Mouse (Mus musculus) urinary bladder, adult 18-20 months (tissue): ENCODE data around the gene Dnal4.

Experiments used
- DNase-seq, 2 experiments: peaks; one replicate each; pipeline ENCODE4 v3.0.0; 2022; ENCODE audit warnings: low spot score in 2 of 2, mixed read lengths in 2 of 2

The Dnal4 gene

DNA sequence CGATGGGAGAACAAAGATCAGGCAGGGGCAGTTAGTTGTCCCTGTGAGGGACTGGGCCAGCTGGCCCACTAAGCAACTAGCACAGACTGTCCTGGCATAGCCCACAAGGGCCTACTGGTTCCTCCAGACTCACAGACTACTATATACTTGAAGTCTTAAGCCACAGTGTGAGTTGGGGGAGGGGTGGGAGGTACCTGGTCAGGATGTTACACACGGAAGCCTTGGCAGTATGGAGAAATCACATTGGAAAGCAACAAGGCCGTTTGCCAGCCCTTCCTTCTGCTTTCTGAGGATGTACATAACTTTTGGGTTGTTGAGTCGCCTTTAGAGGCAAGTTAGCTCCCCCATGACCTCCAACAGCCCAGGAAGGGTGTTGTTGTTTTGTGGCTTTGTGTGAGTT lies 44.0 kb downstream of the Dnal4 start:
- DNase-seq, result no peak

DNA sequence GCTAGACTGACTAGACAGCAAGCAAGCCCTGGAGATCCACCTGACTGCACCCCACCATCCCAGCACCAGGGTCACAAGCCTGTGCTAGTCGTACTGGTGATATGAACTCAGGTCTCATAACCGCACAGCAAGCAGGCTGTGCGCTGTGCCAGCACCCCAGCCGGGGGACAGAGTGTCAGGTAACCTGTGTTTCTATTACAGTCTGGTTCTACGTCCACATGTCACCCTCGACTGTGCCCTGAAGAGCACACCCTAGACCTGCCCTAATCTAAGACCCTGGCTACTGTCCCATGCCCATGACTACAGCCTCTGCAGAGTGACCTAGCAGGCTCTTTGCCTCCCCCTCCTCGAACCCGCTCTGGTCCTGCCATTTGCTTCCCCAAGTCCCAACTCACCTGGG lies 44.5 kb downstream of the Dnal4 start:
- no peak for DNase-seq

DNA sequence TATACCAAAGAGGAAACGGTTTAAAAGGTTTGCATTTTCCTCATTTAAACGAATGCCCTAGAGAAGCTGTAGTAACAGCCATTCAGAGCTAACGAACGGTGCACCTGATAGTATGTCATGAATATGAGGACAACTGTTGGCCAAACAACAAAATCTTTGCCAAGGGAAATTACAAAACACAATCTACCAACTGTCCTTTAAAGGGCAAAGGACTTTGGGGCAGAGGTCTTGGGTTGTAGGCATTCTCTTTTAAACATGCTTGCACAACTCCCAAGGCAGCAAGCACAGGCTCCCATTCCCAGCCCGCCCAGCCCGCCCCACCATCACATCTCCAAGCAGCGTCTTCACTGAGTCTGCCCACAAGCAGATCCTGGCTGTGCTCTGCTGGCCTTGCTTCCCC lies 46.1 kb downstream of the Dnal4 start:
- DNase-seq, result no peak

DNA sequence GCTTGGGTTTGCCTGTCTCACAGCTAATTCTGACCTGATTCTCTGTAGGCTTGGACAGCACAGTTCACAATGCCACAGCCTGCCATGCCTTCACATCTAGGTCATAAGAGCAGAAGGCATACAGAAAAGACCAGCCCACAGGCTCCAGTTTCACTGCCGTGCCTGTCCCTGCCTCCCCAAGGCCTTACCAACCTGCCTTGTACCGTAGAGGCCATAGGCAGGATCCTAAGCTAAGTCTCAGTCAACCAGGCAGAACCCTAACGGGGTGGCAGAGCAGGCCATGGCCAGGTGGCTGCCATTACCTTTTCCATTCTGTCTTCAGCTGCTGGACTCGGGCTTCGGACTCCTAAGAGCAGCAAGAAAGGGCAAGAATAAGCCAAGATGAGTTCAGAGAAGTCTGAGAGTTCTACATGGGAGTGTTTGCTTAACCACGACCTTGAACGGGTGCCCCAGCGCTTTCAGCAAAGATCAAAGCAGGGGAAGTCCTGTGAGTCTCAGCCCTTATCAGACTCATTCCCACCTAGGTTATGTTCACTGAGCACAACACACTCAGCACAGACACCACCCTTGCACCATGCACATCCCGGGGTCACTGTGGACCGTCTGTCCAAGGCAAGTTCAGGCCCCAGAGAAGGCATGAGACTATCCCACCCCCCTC lies 48.8 kb downstream of the Dnal4 start:
- DNase-seq, result no peak

DNA sequence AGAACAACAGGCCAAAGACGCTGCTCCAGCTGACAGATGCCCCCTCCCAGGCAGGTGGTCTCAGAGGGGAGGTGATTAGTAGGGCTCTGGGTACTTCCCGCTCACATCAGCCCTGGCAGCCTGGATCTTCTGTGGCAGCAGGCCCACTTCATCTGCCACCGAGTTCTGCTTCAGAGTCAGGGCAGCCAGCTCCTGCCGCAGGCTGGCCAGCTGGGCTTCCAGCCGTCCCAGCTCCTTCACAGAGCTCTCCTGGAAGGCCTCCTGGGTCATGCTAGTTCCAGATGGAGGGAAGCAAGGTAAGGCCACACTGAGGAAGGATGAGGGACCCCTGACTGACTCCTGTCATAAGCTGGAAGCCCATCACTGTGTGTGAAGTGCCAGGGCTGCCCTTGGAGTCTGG lies 49.3 kb downstream of the Dnal4 start:
- no peak for DNase-seq

DNA sequence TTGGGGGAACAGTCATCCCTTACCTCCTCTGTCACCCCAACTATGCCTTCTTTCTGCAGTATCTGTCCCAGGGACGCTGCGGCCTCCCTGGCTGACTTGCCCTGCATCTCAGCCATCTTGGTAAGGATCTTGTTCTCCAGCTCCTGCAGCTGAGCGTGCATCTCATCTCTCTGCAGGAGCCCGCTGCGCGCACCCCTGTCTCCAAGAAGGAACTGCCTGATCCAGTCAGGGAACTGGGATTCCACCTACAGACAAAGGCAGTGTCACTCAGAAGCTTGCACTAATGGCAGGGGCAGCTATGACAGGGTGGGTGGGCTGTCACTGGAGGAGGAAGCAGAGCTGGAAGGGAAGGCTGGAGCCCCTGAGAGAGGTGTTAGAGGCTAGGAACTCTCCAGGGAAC lies 49.8 kb downstream of the Dnal4 start:
- no peak for DNase-seq

DNA sequence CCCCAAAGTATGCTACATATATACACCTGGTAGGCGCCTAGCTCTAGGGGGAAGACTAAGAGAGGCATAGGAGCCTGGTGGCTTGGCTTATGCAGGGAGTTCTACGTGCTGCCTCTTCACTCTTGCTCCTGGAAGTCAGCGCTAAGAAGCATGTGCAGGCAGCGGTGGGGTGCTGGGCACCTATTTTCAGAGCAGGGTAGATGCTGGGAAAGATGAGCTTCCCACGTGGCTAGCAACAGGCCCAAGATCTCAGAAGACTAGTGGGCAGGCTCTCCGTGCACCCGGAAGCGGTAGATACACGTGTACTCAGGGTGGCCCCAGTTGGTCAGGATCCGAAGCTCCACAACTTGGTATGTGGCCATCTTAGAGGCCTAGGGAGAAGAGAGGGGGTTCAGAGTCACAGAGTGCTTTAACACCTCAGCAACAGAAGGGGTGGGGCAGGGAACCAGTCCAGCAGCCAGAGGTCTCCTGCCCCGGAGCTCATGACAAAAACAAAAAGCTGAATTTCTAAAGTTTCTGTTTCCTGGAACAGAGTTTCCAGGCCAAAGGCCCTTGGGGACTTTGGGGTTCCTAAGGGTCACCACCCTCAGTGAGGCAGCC lies 52.4 kb downstream of the Dnal4 start:
- no peak for DNase-seq

DNA sequence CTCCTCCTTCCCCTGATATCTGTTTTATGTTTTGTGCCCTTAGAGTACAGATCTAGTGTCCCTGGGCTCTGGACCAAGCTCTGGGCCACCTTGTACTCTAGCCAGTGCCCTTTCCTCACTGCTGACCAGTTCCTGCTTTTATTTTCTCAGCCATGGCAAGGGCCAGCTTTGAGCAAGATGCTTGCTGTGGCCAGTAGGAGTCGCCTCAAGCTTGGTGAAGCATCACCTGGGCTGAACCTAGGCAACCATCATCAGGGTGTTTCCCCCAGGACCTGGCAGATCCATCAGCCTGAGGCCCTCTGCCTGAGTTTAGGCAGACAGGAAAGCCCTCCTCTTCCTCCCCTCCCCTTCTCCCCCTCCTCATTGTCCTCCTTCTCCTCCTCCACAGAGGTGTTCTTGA lies 54.2 kb downstream of the Dnal4 start:
- DNase-seq, result no peak

DNA sequence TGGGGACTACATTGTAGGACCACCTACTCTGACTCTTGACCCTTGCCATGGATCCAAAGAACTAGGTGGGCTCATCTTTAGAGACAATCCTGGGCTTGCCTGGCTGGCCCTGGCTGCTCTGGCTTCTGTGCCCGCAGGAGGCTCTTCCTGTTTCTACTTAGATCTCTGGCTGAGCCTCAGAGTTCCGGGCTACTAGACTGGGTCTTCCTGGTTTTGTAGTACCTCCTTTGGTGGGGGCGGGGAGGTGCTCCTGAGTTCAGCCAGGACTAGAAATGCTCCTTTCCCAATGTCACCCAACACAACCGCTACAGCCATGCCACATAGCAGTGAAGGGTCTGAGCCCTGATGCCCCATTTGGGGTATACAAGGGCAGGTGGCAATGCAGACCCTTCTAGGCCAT lies 56.9 kb downstream of the Dnal4 start:
- no peak for DNase-seq

DNA sequence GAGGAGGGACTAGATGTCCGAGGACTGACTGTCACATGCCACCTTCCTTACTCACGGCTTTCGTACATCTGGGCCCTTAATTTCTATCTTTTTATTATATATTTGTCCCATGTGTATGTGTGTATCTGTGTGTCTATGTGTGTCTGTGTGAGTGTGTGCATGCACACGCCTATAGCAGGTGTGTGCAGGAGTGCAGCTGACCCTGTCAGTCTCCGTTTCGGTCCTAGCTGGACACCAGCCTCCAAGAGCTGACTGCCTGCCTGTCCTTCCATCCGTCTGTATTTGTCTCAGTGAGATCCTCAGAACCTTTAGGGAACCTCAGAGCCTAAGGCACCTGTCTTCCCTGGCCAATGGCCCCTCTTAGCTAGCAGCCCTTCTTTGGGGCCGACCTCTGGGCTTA lies 57.4 kb downstream of the Dnal4 start:
- DNase-seq, result no peak

DNA sequence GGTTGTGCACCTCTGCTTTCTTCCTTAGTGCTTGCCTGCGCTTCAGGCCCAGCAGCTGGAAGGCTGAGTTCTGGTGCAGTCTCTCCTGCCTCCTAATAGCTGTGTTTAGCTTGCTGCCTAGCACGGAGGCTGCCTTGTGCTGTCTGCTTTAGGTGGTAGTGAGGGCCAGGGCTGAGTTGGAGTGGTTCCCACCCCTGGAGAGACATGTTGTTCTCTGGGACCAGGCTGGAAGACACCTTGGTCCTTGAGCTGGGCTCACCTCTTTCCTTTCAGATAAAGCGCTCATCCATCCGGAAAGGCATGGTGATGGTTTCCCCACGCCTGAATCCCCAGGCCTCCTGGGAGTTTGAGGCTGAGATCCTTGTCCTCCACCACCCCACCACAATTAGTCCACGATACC lies 60.9 kb downstream of the Dnal4 start:
- DNase-seq, result no peak

DNA sequence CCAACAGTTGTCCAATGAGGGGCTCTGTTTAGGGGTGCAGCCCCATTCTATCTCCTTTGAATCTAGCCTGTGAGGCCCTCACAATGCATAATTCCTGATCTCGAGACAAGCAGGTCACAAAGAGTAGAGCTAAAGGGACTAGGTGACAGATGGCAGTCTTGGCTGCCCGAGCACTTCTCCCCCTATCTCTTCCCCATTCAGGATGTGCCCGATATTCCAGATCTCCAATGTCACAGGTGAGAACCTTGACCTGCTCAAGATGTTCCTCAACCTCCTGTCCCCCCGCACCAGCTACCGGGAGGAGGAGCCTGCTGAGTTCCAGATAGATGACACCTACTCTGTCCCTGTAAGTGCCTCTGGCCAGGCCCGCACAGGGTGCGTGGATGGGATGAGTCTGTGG lies 62.0 kb downstream of the Dnal4 start:
- no peak for DNase-seq
